Comparison of ENCODE assay signal across 24 mouse cellular contexts in genomic region chr4:101689645-101690044, GRCm38 (mm10). TPM values are rescaled to one million over a fixed set of nuclear protein-coding genes. Genes with fewer than 3 reads are reported as not detected.
DNase-seq lines count a peak whose midpoint lies in the region; ATAC-seq and TF ChIP-seq lines count a peak whose summit lies in the region.
"Had no signal": no experiment of that assay in that cellular context is flagged by ENCODE, and none has a peak within 500 bp of the region (broad histone marks: within the 10 kb centered on the region; RNA-seq: fewer than 3 reads in every experiment).

No protein-coding gene starts in this region.

- WGBS in heart, embryonic 16.5 days = 62% methylated on average over 5 of the region's 5 CpGs
- 68% methylated on average over 5 of the region's 5 CpGs for WGBS in heart, embryonic 10.5 days
- WGBS in lung, postnatal 0 days = 54% methylated on average over 5 of the region's 5 CpGs
- WGBS in hindbrain, embryonic 12.5 days = 83% methylated on average over 5 of the region's 5 CpGs

- H3K4me1 ChIP-seq in heart, embryonic 16.5 days (ENCODE audit: control insufficient read depth, insufficient read depth, low read length) = no peaks in the 10 kb centered on the region
- H3K4me1 ChIP-seq in heart, embryonic 10.5 days = no peaks in the 10 kb centered on the region
- no peaks in the 10 kb centered on the region for H3K4me1 ChIP-seq in lung, postnatal 0 days (ENCODE audit: insufficient read depth, low read depth, low read length)
- no peaks in the 10 kb centered on the region for H3K4me1 ChIP-seq in hindbrain, embryonic 12.5 days
- H3K4me1 ChIP-seq: forebrain, embryonic 10.5 days; hindbrain, embryonic 15.5 days; kidney, embryonic 15.5 days; liver, embryonic 12.5 days; midbrain, embryonic 12.5 days; neural tube, embryonic 15.5 days had no signal

- H3K4me3 ChIP-seq in heart, embryonic 16.5 days (ENCODE audit: low read length) = no peak overlapping the region
- H3K4me3 ChIP-seq in heart, embryonic 10.5 days = no peak overlapping the region
- no peak overlapping the region for H3K4me3 ChIP-seq in lung, postnatal 0 days (ENCODE audit: low read depth, low read length)
- no peak overlapping the region for H3K4me3 ChIP-seq in hindbrain, embryonic 12.5 days
- H3K4me3 ChIP-seq: forebrain, embryonic 10.5 days; hindbrain, embryonic 15.5 days; kidney, embryonic 15.5 days; liver, embryonic 12.5 days; midbrain, embryonic 12.5 days; neural tube, embryonic 15.5 days had no signal

- no peak for TF ChIP-seq EP300 in lung, postnatal 0 days (IDR thresholded peaks at IDR 0.05)

- TF ChIP-seq CTCF in lung, postnatal 0 days (IDR thresholded peaks at IDR 0.05) = no peak

- intact Hi-C loops in heart, postnatal 36 days (cut with DNase I) = no loop called here

- H3K27ac ChIP-seq in heart, embryonic 16.5 days (ENCODE audit: low read length) = 0 out of 2 replicates have a peak overlapping the region, but pooled peaks have one; percentile 10
- H3K27ac ChIP-seq in heart, embryonic 10.5 days = no peak overlapping the region
- H3K27ac ChIP-seq in lung, postnatal 0 days (ENCODE audit: low read length) = no peak overlapping the region
- no peak overlapping the region for H3K27ac ChIP-seq in hindbrain, embryonic 12.5 days
- H3K27ac ChIP-seq: forebrain, embryonic 10.5 days; hindbrain, embryonic 15.5 days; kidney, embryonic 15.5 days; liver, embryonic 12.5 days; midbrain, embryonic 12.5 days; neural tube, embryonic 15.5 days had no signal

- H3K27me3 ChIP-seq in heart, embryonic 16.5 days (ENCODE audit: control insufficient read depth, insufficient read depth, low read length) = no peaks in the 10 kb centered on the region
- no peaks in the 10 kb centered on the region for H3K27me3 ChIP-seq in heart, embryonic 10.5 days (ENCODE audit: insufficient read depth, poor library complexity, severe bottlenecking)
- H3K27me3 ChIP-seq in lung, postnatal 0 days (replicated peaks; ENCODE audit: insufficient read depth, low read length) = no peaks in the 10 kb centered on the region
- no peaks in the 10 kb centered on the region for H3K27me3 ChIP-seq in hindbrain, embryonic 12.5 days
- H3K27me3 ChIP-seq: hindbrain, embryonic 15.5 days; kidney, embryonic 15.5 days; liver, embryonic 12.5 days; midbrain, embryonic 12.5 days; neural tube, embryonic 15.5 days had no signal

- peak; percentile 91 for DNase-seq in heart, adult 11 months
- no peak for DNase-seq in heart, postnatal 36 days
- DNase-seq in heart, embryonic 10.5 days (ENCODE audit: low spot score) = no peak
- peak; percentile 25 for DNase-seq in lung, postnatal 0 days (ENCODE audit: low spot score)
- no peak for DNase-seq in lung, postnatal 36 days
- DNase-seq: adrenal gland, postnatal 25 days; cerebellum, adult 8-10 months; cerebellum, postnatal 36 days; embryo, embryonic 11 days; forebrain, postnatal 0 days; gastrocnemius, postnatal 25 days; left cerebral cortex, postnatal 4 days; lung, adult 18-20 months; lung, postnatal 14 days; thymus, postnatal 14 days had no signal

- H3K36me3 ChIP-seq in heart, embryonic 16.5 days (ENCODE audit: control insufficient read depth, insufficient read depth) = no peaks in the 10 kb centered on the region
- H3K36me3 ChIP-seq in heart, embryonic 10.5 days = no peaks in the 10 kb centered on the region
- H3K36me3 ChIP-seq in lung, postnatal 0 days (ENCODE audit: insufficient read depth, low read length) = no peaks in the 10 kb centered on the region
- no peaks in the 10 kb centered on the region for H3K36me3 ChIP-seq in hindbrain, embryonic 12.5 days
- H3K36me3 ChIP-seq: forebrain, embryonic 10.5 days; hindbrain, embryonic 15.5 days; kidney, embryonic 15.5 days; liver, embryonic 12.5 days; midbrain, embryonic 12.5 days; neural tube, embryonic 15.5 days had no signal

- no peak for ATAC-seq in heart, embryonic 16.5 days (replicated peaks; ENCODE audit: extremely low read depth, insufficient read depth, low FRiP score)
- ATAC-seq in lung, postnatal 0 days = no peak
- ATAC-seq in hindbrain, embryonic 12.5 days (ENCODE audit: low FRiP score) = no peak
- ATAC-seq: CD4-positive, CD25-positive, alpha-beta regulatory T cell, adult 4 months; forebrain, postnatal 0 days; liver, embryonic 12.5 days had no signal

- no peak overlapping the region for H3K9ac ChIP-seq in heart, embryonic 16.5 days (ENCODE audit: low read length)
- H3K9ac ChIP-seq in lung, postnatal 0 days (replicated peaks; ENCODE audit: low read depth) = no peak overlapping the region
- H3K9ac ChIP-seq in hindbrain, embryonic 12.5 days = no peak overlapping the region
- H3K9ac ChIP-seq: forebrain, postnatal 0 days; hindbrain, embryonic 15.5 days; kidney, embryonic 15.5 days; liver, embryonic 12.5 days; midbrain, embryonic 12.5 days; neural tube, embryonic 15.5 days had no signal

- no peaks in the 10 kb centered on the region for H3K9me3 ChIP-seq in heart, embryonic 16.5 days (replicated peaks; ENCODE audit: control insufficient read depth, low read length)
- no peaks in the 10 kb centered on the region for H3K9me3 ChIP-seq in heart, embryonic 10.5 days
- H3K9me3 ChIP-seq in lung, postnatal 0 days (ENCODE audit: low read length) = no peaks in the 10 kb centered on the region
- no peaks in the 10 kb centered on the region for H3K9me3 ChIP-seq in hindbrain, embryonic 12.5 days (replicated peaks)
- H3K9me3 ChIP-seq: forebrain, embryonic 10.5 days; hindbrain, embryonic 15.5 days; kidney, embryonic 15.5 days; liver, embryonic 12.5 days; midbrain, embryonic 12.5 days; neural tube, embryonic 15.5 days had no signal

- no peak overlapping the region for H3K4me2 ChIP-seq in heart, embryonic 16.5 days (ENCODE audit: low read depth, low read length)
- H3K4me2 ChIP-seq in lung, postnatal 0 days (replicated peaks; ENCODE audit: low read depth, low read length) = no peak overlapping the region
- no peak overlapping the region for H3K4me2 ChIP-seq in hindbrain, embryonic 12.5 days (replicated peaks)
- H3K4me2 ChIP-seq: hindbrain, embryonic 15.5 days; kidney, embryonic 15.5 days; liver, embryonic 12.5 days; midbrain, embryonic 12.5 days; neural tube, embryonic 15.5 days had no signal

RNA-seq across cellular contexts. Expression of gene Lepr, which starts 27.6 kb away (rescaled TPM):
- total RNA-seq in heart, postnatal 36 days (2021) = 1 to 10 TPM; 3.5 to 4.5 TPM
- 1.9 and 2.2 TPM in 2 replicates for polyA plus RNA-seq in heart, embryonic 16.5 days (2015; fragmentation: Nextera tagmentation; extraction: Ambion mirVana)
- 0.33 and 0.90 TPM in 2 replicates for polyA plus RNA-seq in heart, embryonic 10.5 days (2016; fragmentation: Nextera tagmentation; extraction: Ambion mirVana)
- 13.4 and 13.9 TPM in 2 replicates for polyA plus RNA-seq in lung, postnatal 0 days (2015; fragmentation: Nextera tagmentation; extraction: Ambion mirVana)
- polyA plus RNA-seq in hindbrain, embryonic 12.5 days (2016; fragmentation: Nextera tagmentation; extraction: Ambion mirVana) = 7.8 and 9.7 TPM in 2 replicates
- polyA plus RNA-seq: CD4-positive, CD25-positive, alpha-beta regulatory T cell, adult 4 months had no signal

RNA-seq across cellular contexts. Expression of gene Leprot, which starts 42.1 kb away (rescaled TPM):
- 10 to 100 TPM; 30.0 to 30.1 TPM for total RNA-seq in heart, postnatal 36 days (2021)
- 79.0 and 80.8 TPM in 2 replicates for polyA plus RNA-seq in heart, embryonic 16.5 days (2015; fragmentation: Nextera tagmentation; extraction: Ambion mirVana)
- polyA plus RNA-seq in heart, embryonic 10.5 days (2016; fragmentation: Nextera tagmentation; extraction: Ambion mirVana) = 75.2 and 75.9 TPM in 2 replicates
- polyA plus RNA-seq in lung, postnatal 0 days (2015; fragmentation: Nextera tagmentation; extraction: Ambion mirVana) = 144 TPM in 2 replicates
- polyA plus RNA-seq in hindbrain, embryonic 12.5 days (2016; fragmentation: Nextera tagmentation; extraction: Ambion mirVana) = 80.5 and 81.8 TPM in 2 replicates

Comparison
In these comparisons a context has a peak if more than half of its experiments do, and no peak if none do; other contexts are left out.
1. DNase-seq: peak in heart, adult 11 months (single experiment) and lung, postnatal 0 days (single experiment); none in heart, postnatal 36 days (0 of 2), heart, embryonic 10.5 days (single experiment) and lung, postnatal 36 days (single experiment).